Comparison of ENCODE assay signal across 9 mouse cellular contexts in the genomic region with DNA sequence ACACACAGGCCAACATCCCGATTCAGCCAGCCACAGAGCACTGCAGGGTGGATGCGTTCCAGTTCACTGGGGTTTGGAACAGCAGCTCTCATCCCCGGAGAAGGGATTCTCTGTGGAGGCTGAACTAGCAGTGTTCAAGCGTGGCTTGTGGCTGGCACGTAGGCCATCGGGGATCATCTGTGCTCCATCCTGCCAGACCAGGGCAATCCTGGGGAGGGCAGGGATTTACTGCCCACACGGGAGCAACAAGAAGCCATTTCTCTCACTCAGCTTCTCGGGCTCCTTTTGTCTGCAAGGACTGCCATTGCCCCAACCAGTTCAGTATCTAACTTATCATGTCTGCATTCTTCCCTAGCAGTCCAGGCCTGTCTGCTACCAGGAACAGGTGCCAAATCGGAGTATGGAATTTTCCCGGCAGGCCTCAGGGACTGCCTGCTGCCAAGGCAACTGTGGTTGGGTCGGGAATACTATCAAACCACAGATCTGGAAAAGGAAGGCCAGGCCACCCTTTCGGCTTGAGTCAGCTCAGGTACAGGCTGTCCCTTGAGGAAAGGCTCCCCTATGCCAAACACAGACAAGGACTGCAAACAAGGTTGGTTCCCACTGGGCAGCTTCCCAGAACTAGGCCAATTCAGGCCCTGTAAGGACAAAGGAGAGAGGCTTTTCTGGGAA.
DNase-seq lines count a peak whose midpoint lies in the region; ATAC-seq lines count a peak whose summit lies in the region.
"Had no signal": no experiment of that assay in that cellular context is flagged by ENCODE, and none has a peak within 500 bp of the region (broad histone marks: within the 10 kb centered on the region; RNA-seq: fewer than 3 reads in every experiment).

No protein-coding gene starts in this region.

- no peak overlapping the region for H3K4me3 ChIP-seq in neural tube, embryonic 12.5 days
- H3K4me3 ChIP-seq in embryonic facial prominence, embryonic 15.5 days (replicated peaks), result no peak overlapping the region
- H3K4me3 ChIP-seq in heart, embryonic 15.5 days, result no peak overlapping the region
- no peak overlapping the region for H3K4me3 ChIP-seq in neural tube, embryonic 13.5 days

- H3K27ac ChIP-seq in neural tube, embryonic 12.5 days, result no peak overlapping the region
- H3K27ac ChIP-seq in embryonic facial prominence, embryonic 15.5 days (replicated peaks), result peak overlapping the region; percentile 71
- peak overlapping the region; percentile 74 for H3K27ac ChIP-seq in heart, embryonic 15.5 days
- H3K27ac ChIP-seq in neural tube, embryonic 13.5 days (replicated peaks), result peak overlapping the region; percentile 69

- no peak overlapping the region for H3K4me2 ChIP-seq in neural tube, embryonic 12.5 days (replicated peaks)
- H3K4me2 ChIP-seq in embryonic facial prominence, embryonic 15.5 days (replicated peaks), result no peak overlapping the region
- H3K4me2 ChIP-seq in heart, embryonic 15.5 days, result no peak overlapping the region
- H3K4me2 ChIP-seq in neural tube, embryonic 13.5 days, result no peak overlapping the region

- H3K27me3 ChIP-seq in neural tube, embryonic 12.5 days (replicated peaks), result no peaks in the 10 kb centered on the region
- H3K27me3 ChIP-seq in embryonic facial prominence, embryonic 15.5 days, result no peaks in the 10 kb centered on the region
- no peaks in the 10 kb centered on the region for H3K27me3 ChIP-seq in heart, embryonic 15.5 days
- no peaks in the 10 kb centered on the region for H3K27me3 ChIP-seq in neural tube, embryonic 13.5 days

- 0 out of 2 replicates have a peak, but pooled peaks have one; percentile 38 for ATAC-seq in neural tube, embryonic 12.5 days (ENCODE audit: low FRiP score, low read depth)
- peak; percentile 41; the same call in 1 of the 2 replicates for ATAC-seq in embryonic facial prominence, embryonic 15.5 days (ENCODE audit: insufficient number of reproducible peaks, low FRiP score, low TSS enrichment, low read depth)
- peak; percentile 70 for ATAC-seq in heart, embryonic 15.5 days (replicated peaks; ENCODE audit: insufficient number of reproducible peaks, insufficient read depth, low FRiP score, low read depth)
- ATAC-seq in neural tube, embryonic 13.5 days (ENCODE audit: low read depth), result peak; percentile 64; the same call in 1 of the 2 replicates

- H3K4me1 ChIP-seq in neural tube, embryonic 12.5 days, result 0 out of 2 replicates have a peak, but pooled peaks cover 12% of the 10 kb centered on the region
- H3K4me1 ChIP-seq in embryonic facial prominence, embryonic 15.5 days, result peaks cover 41% of the 10 kb centered on the region
- H3K4me1 ChIP-seq in heart, embryonic 15.5 days (replicated peaks), result peaks cover 41% of the 10 kb centered on the region
- peaks cover 39% of the 10 kb centered on the region for H3K4me1 ChIP-seq in neural tube, embryonic 13.5 days (replicated peaks)

- no peak overlapping the region for H3K9ac ChIP-seq in neural tube, embryonic 12.5 days
- no peak overlapping the region for H3K9ac ChIP-seq in embryonic facial prominence, embryonic 15.5 days
- H3K9ac ChIP-seq in heart, embryonic 15.5 days, result no peak overlapping the region
- peak overlapping the region; percentile 31; the same call in 1 of the 2 replicates for H3K9ac ChIP-seq in neural tube, embryonic 13.5 days

- 58% methylated on average over 12 of the region's 12 CpGs for WGBS in neural tube, embryonic 12.5 days
- 48% methylated on average over 12 of the region's 12 CpGs for WGBS in embryonic facial prominence, embryonic 15.5 days
- 39% methylated on average over 12 of the region's 12 CpGs for WGBS in heart, embryonic 15.5 days
- 35% methylated on average over 12 of the region's 12 CpGs for WGBS in neural tube, embryonic 13.5 days

- no peaks in the 10 kb centered on the region for H3K9me3 ChIP-seq in neural tube, embryonic 12.5 days
- H3K9me3 ChIP-seq in embryonic facial prominence, embryonic 15.5 days (replicated peaks), result no peaks in the 10 kb centered on the region
- no peaks in the 10 kb centered on the region for H3K9me3 ChIP-seq in heart, embryonic 15.5 days (replicated peaks)
- no peaks in the 10 kb centered on the region for H3K9me3 ChIP-seq in neural tube, embryonic 13.5 days

- H3K36me3 ChIP-seq in neural tube, embryonic 12.5 days, result no peaks in the 10 kb centered on the region
- no peaks in the 10 kb centered on the region for H3K36me3 ChIP-seq in embryonic facial prominence, embryonic 15.5 days
- H3K36me3 ChIP-seq in heart, embryonic 15.5 days, result no peaks in the 10 kb centered on the region
- no peaks in the 10 kb centered on the region for H3K36me3 ChIP-seq in neural tube, embryonic 13.5 days
- H3K36me3 ChIP-seq: G1E had no signal

- no peak for DNase-seq in neural tube, embryonic 10.5 days (ENCODE audit: extremely low spot score, low spot score)
- DNase-seq in kidney, postnatal 36 days, result peak; percentile 18 to 22
- DNase-seq in liver, result no peak
- no peak for DNase-seq in urinary bladder, postnatal 4 days (ENCODE audit: low spot score in 2 of 2)

Comparison
In these comparisons a context has a peak if more than half of its experiments do, and no peak if none do; other contexts are left out.
1. DNase-seq: peak in kidney, postnatal 36 days (2 of 2); none in neural tube, embryonic 10.5 days (single experiment), liver (single experiment) and urinary bladder, postnatal 4 days (0 of 2).
2. Peak in every context shown above with its lines, with median percentiles within 50 percentile points of each other: ATAC-seq.